Mouse (Mus musculus) gastrocnemius, adult 2 months (tissue): Measurements from ENCODE around the gene Gm12184. TPM values are rescaled to one million over a fixed set of nuclear protein-coding genes. Genes with fewer than 3 reads are reported as not detected.
"Not testable (repeated sequence)": the region's sequence is repeated elsewhere in the genome, so short reads cannot be mapped to it uniquely, and the experiment has no call there.

Experiments used
- DNase-seq: peaks from one replicate; pipeline ENCODE4 v3.0.0; 2022
- H3K27ac ChIP-seq: fragments of 200-600 bp; 2 replicates; pipeline ENCODE4 v1.8.1; 2022; ENCODE audit warnings: mild to moderate bottlenecking
- H3K4me3 ChIP-seq: fragments of 200-600 bp; 2 replicates; pipeline ENCODE4 v1.8.1; 2022; ENCODE audit warnings: mild to moderate bottlenecking, moderate library complexity
- CTCF ChIP-seq: fragments of 200-600 bp; IDR thresholded peaks from 2 replicates; pipeline ENCODE4 v1.8.1; 2022; ENCODE audit warnings: antibody characterized with exemption, mild to moderate bottlenecking, moderate library complexity
- intact Hi-C: fragments of 180-260 bp; cut with DNase I; formaldehyde crosslinking; loops from one replicate; pipeline ENCODE4 v1.15.1; 2025
- total RNA-seq, 2 experiments: library from RNA; stranded (reverse); gene quantifications; 2 replicates each; pipeline ENCODE4 v1.2.3; 2021

The Gm12184 gene
- total RNA-seq, 2 experiments from 2014 or later = 1.5 to 2.2 TPM

DNA sequence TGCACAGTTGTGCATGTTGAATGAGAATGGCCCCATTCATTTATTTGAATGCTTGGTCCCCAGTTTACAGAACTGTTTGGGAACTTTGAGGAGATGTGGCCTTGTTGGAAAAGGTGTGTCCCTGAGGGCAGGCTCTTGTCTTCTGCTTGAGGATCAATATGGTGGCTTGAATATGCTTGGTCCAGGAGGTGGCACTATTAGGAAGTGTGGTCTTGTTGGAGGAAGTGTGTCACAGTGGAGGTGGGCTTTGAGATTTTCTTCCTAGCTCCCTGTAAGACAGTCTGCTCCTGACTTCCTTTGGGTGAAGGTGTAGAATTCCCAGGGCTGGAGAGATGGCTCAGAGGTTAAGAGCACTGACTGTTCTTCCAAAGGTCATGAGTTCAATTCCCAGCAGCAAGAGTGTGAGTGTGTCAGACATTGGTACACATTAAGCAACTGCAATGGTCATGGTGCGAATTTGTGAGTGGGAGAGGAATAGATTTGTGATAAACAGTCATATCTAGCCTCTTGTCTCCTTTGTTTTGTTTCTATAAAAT is 36.4 kb upstream of the Gm12184 start:
- no peak for TF ChIP-seq CTCF
- DNase-seq = no peak
- Histone ChIP-seq H3K27ac (no peak overlapping the region), H3K4me3 (no peak overlapping the region)
- intact Hi-C loops = no loop called here

GRCm38 (mm10) chr11:48859014-48859413 is 32.6 kb upstream of the Gm12184 start:
- TF ChIP-seq CTCF = peak; percentile 90
- Histone ChIP-seq H3K27ac (no peak overlapping the region), H3K4me3 (peak overlapping the region; percentile 80)
- intact Hi-C loops = loop anchor here (1.0 kb wide), 1 partner anchor 70 kb away; no protein-coding TSS in a partner anchor
- DNase-seq = peak; percentile 43

DNA sequence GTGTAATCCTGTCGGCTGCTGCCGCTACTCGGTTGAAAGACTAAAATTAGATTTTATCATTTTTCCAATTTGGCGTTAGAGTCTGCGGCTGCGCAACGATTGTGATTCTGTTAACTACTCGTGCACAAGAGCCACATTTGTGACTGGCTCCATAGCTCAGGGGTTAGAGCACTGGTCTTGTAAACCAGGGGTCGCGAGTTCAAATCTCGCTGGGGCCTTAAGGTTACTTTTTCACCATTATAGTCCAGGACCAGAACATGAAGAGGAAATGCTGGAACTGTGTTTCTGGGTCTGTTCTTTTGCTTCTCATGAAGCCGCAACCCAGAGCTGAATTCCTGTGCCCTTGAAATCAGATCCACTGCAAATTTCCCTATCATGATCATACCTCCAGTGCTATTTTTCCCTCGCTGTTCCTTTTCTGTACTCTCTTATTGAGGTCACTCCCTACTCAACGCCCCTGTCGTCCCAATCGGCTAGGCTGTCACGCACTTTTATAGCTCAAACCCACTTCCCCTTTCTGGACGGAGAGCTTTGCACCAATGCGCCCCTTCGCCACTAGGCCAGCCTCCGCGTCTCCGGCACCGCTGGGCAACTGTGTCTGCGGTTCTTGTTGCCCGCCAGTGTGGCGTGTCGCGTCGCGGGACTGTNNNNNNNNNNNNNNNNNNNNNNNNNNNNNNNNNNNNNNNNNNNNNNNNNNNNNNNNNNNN is 27.2 kb upstream of the Gm12184 start:
- peak; percentile 45; the same call in 1 of the 2 replicates for TF ChIP-seq CTCF
- peak overlapping the region; percentile 80 for H3K4me3 ChIP-seq
- H3K27ac ChIP-seq = peak overlapping the region; percentile 88
- DNase-seq = peak; percentile 87
- intact Hi-C loops = loop anchor here (1.0 to 2.0 kb wide), 2 partner anchors 15 to 35 kb away; no protein-coding TSS in a partner anchor

GRCm38 (mm10) chr11:48852624-48853473 is 26.4 kb upstream of the Gm12184 start:
- H3K4me3 ChIP-seq = peak overlapping the region; percentile 80
- no peak for TF ChIP-seq CTCF
- peak overlapping the region; percentile 88 for H3K27ac ChIP-seq
- intact Hi-C loops = loop anchor here (1.0 to 2.0 kb wide), 2 partner anchors 14 to 35 kb away; no protein-coding TSS in a partner anchor
- DNase-seq = no peak

GRCm38 (mm10) chr11:48852190-48852589 is 25.7 kb upstream of the Gm12184 start:
- H3K27ac ChIP-seq = peak overlapping the region; percentile 88
- intact Hi-C loops = loop anchor here (2.0 kb wide), 1 partner anchor 13 kb away; no protein-coding TSS in a partner anchor
- no peak for DNase-seq
- H3K4me3 ChIP-seq = peak overlapping the region; percentile 80
- TF ChIP-seq CTCF = no peak

DNA sequence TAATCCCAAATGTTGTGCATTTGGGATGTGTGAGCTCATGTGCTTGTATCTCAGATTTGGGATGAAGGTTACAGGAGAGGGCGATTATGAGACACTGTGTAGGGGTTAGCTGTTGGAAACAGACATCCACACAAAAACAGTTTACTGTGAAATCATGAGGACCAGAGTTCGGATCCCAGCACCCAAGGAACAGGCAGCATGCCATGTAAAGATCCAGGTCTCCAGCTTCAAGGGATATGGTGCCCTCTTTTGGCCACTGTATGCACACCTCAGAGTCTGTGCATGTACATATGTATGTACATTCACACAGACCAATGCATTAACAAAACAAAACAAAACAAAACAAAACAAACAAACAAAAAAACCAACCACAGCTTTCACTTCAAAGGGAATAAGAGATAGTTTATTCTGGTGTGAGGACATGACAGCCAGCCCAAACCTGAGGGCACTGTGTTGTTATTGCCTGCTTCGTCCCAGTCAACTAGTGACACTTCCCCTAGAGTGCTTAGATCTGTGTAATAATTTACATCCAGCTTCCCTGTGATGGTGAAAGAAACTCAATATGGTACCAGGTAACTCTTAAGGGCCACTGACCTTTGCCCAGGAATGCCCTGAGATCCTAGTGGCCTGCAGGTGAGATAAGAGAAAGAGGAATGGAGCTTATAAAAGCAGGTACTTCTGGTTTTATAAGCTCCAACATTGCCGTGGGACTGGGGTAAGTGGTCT is 25.0 kb upstream of the Gm12184 start:
- no peak for DNase-seq
- TF ChIP-seq CTCF = peak; percentile 33; the same call in 1 of the 2 replicates
- Histone ChIP-seq H3K27ac (peak overlapping the region; percentile 88), H3K4me3 (no peak overlapping the region)
- intact Hi-C loops = no loop called here

DNA sequence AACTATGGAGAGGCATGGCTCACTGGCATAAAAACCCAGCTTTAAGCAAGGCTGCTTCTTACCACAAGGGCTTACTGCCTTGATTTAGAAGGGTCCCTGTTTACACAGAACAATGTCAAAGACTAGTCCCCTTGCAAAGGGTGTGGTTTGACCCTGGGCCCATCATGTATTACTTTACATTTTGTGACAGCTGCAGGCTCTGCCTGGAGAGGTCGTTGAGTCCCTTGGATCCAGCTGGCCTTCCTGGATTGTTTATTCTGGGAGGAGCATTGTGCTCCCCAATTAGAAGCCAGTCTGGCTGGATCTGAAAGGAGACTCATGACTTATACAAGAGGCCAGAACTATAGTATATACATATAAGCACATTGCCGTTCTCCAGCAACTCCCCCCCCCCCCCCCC is 23.8 kb upstream of the Gm12184 start:
- intact Hi-C loops = no loop called here

GRCm38 (mm10) chr11:48846881-48847280 is 20.4 kb upstream of the Gm12184 start:
- TF ChIP-seq CTCF = no peak
- intact Hi-C loops = no loop called here
- H3K27ac ChIP-seq = no peak overlapping the region
- DNase-seq = no peak
- no peak overlapping the region for H3K4me3 ChIP-seq

More for the DNA sequence above, 23.8 kb upstream of the Gm12184 start:
- DNase-seq = no peak
- H3K4me3 ChIP-seq = no peak overlapping the region
- peak overlapping the region; percentile 43 for H3K27ac ChIP-seq
- no peak for TF ChIP-seq CTCF

DNA sequence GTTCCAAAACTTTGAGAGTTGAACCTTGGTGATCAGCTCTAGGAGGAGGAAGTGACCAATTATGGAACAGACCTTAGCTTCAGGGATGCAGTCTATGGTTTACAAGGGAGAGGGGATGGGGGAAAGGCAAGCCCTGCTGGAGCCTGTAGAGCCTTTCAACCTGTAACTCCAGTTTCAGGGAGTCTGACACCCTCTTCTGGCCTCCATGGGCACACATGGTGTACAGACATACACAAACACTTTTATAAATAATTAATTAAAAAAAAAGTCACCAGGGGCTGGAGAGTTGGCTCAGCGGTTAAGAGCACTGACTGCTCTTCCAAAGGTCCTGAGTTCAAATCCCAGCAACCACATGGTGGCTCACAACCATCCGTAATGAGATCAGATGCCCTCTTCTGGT is 19.9 kb upstream of the Gm12184 start:
- intact Hi-C loops, DNase-seq, H3K27ac ChIP-seq, H3K4me3 ChIP-seq: not testable (repeated sequence)

- DNase-seq = peak; percentile 66
- peak overlapping the region; percentile 29 for H3K4me3 ChIP-seq
- intact Hi-C loops = no loop called here
These were observed 18.9 kb upstream of the Gm12184 start for GRCm38 (mm10) chr11:48845244-48845815.

DNA sequence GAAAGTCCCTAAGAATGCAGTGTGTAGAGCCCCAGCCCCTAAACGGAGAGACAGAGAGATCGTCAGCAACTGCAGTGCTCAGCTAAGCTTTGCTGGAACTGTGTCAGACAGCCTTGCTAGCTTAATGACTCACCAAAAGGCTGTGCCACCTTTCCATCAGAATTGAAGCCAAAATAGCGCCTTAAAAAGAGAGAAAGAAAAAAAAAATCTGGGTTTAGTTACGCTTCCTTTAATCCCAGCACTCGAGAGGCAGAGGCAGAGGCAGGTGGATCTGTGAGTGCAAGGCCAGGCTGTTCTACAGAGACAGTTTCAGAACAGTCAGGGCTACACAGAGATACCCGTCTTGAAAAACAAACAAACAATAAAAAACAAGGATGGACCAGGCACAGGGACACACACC is 17.9 kb upstream of the Gm12184 start:
- peak; percentile 29 for DNase-seq
- no peak for TF ChIP-seq CTCF
- peak overlapping the region; percentile 30 for H3K4me3 ChIP-seq
- intact Hi-C loops = no loop called here
- H3K27ac ChIP-seq = peak overlapping the region; percentile 76

More at GRCm38 (mm10) chr11:48845244-48845815, 18.9 kb upstream of the Gm12184 start:
- no peak for TF ChIP-seq CTCF
- H3K27ac ChIP-seq = peak overlapping the region; percentile 76

DNA sequence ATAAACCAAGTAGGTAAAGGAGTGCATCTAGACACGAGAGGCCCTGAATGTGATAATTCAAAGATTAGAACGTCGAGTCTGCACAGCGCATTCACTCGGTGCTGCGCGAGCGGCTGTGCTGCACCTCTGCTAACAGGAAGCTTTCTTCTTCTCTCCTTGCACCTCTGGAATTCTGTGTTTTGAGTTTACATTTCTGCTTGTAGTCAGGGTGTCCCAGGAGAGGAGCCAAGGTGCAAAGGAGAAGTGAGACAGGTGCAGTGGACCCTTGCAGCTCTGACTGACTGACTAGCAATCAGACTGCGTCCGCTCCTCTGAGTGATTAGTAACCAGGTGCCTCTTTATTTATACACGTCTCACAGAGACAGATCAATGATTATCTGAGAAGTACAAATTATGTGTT is 16.7 kb upstream of the Gm12184 start:
- no peak for TF ChIP-seq CTCF
- Histone ChIP-seq H3K27ac (peak overlapping the region; percentile 35; the same call in 1 of the 2 replicates), H3K4me3 (no peak overlapping the region)
- intact Hi-C loops = no loop called here
- DNase-seq = no peak
